Mouse (Mus musculus): ENCODE measurements at regions not wholly inside any gene's neighbourhood (a gene's known extent, or its start where the extent isn't known, plus 50 kb on each side); places are given as distances from the start of the nearest gene placed in this dataset.

DNA sequence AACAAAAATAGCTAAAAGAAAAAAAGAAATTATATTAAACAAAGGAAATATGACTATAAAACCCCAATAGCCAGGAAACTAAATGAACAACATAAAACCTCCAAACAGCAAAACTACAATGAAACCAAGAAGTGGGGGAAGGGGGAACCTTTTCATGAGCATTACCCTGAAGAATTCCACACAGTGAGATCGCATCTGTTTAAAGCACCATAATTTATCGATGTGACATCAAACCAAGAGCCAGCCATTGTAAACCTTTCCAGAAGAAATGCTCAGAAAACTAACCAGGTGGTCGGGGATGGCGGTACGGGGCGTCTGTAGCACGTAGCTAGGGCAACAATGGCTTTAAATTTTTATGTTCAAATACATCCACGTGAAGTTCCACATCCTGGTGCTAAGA is 214.8 kb upstream of the Spred2 start:
- no peak for TF ChIP-seq POLR2A (IDR thresholded peaks at IDR 0.05; ENCODE audit: control insufficient read depth, low read depth, low read length)
- TF ChIP-seq CTCF (IDR thresholded peaks at IDR 0.05; ENCODE audit: control insufficient read depth, insufficient read depth, insufficient replicate concordance, low read depth, low read length): no peak

Data from testis, adult 2 months (tissue).